Mouse (Mus musculus) urinary bladder, postnatal 14 days (tissue): Measurements from ENCODE around the gene Hist1h3g.

Source experiments
- DNase-seq: peaks from one replicate; pipeline ENCODE4 v3.0.0; 2021; ENCODE audit warnings: low spot score

Hist1h3g gene

DNA sequence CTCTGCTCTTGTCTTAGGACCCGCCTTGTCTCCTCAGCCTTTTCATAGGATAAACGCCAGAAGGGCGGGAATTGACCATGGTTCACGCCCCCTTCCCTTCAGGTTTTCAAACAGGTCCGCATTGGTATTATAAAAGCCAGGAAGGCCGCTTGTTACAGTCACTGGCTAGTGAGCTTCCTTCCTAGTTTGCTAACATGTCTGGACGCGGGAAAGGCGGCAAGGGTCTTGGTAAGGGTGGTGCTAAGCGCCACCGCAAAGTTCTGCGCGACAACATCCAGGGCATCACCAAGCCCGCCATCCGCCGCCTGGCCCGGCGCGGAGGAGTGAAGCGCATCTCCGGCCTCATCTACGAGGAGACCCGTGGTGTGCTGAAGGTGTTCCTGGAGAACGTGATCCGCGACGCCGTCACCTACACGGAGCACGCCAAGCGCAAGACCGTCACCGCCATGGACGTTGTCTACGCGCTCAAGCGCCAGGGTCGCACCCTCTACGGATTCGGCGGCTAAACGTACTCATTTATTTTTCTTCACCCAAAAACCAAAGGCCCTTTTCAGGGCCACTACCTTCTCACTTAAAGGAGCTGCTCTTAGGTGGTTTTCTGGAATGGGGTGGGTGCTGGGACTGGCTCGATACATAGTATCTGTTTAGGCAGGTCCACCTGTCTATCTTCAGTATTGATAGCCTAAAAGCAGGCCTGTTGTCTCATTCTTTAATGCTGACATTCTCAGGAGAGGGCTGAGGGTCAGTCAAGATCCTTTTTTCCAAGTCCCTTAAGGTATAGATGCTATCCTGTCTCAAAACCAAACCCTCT lies 46.4 kb downstream of the Hist1h3g start, which contains the start of gene Hist1h4d:
Gene Hist1h4d, plus strand, starts transcription at position 191 of the 811 bp plus-strand sequence.
- DNase-seq = peak; percentile 95

DNA sequence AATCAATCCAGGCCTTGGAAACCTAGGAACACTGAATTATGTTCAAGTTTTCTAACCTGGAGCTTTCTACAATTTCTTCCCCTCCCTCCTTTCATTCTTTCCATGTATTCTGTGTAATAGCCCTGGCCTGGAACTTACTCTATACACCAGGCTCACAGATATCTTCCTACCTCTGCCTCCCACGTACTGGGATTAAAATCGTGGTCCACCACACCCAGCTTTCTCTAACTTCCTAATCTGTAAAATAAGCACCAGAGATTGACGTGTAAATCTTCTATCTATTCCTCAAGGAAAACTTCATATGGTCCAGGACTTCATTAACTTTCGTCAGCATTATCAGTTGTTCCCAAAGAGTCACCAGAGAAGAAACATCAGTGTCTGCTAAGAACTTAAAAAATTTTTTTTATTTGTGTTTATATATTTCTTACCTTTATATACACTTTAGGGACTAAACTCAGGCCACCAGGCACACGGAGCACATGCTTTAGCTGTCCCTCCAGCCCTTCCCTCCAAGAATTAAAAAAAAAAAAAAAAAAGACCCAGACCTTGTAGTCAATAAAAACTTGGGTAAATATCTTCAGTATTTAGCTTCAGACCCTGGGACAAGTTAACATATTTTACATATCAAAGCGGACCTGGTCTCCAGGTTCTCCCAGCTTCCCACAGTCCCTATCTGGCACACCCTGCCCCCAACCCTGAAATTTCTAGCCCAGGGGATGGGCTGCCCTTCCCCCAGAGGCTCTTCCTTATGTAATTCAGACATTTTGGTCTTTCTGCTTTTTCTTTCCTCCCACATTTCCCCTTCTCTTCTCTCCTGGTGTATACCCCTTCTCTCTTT lies 47.2 kb downstream of the Hist1h3g start:
- no peak for DNase-seq

DNA sequence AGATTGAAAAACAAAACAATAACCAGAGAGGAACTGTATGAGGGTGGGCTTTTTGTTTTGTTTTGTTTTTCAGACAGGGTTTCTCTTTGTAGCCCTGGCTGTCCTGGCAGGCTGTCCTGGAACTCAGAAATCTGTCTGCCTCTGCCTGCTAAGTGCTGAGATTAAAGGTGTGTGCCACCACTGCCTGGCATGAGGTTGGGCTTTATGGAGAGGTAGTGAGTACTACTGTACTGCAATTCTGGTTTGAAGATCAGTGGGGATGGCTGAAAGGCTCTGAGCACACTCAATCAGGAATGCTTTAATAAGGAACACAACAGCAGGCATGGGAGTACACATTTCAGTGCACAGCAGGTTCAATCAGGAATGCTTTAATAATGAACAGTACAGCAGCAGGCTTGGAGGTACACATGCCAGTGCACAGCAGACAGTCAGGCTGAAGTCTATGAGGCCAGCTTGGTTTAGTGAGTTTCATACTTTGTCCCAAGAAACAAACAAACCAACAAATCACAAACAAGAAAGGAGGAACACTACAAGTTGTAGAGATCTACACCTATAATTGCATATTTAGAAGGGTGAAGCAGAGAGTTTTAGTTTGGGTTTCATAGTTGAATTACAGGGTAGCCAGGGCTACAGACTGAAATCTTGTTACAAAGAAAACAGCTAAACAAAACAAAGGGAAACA lies 48.3 kb downstream of the Hist1h3g start:
- no peak for DNase-seq

DNA sequence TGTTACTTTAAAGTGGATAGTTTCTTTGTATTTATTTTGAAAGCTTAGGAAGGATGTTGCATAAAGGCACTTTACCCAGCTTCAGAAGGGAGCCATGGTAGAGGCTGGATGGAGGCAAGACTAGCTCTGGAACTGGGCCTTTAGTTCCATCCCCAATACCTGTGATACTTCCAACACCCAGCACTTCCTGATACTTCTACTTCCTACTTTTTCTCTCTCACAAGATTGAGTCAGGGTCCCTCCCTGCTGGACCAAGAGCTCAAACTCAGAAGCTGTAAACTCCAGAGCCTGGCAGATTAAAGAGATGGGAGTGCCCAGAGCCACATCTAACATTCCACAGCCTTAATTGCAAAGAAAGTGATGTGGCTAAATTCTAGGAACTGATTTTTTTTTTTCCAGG lies 49.1 kb downstream of the Hist1h3g start:
- no peak for DNase-seq

DNA sequence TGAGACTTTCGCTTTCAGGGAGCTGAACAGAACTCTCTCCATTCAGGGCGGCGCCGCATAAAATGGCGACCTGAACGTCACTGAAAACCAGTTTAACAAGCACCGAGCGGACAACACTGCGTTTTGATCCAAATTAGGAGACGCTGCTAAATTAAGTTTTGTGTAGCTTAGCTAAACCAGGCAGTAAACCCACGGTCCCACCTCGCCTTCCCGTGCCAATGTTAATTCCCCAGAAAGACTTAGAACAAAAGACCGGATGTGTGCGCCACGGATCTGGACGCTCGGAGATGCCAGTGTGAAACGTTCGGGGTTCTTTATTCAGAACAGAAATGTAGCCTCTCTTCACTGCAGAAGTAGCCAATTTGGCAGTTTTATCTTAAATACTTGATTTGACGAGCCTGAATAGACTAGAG lies 49.8 kb downstream of the Hist1h3g start:
- peak; percentile 82 for DNase-seq
